Mouse (Mus musculus): ENCODE results near the gene Leng9. TPM values are rescaled to one million over a fixed set of nuclear protein-coding genes. Genes with fewer than 3 reads are reported as not detected.

Leng9 gene
- 1.9 and 2.0 TPM in 2 replicates for polyA plus RNA-seq (2012; rRNA removed)

DNA sequence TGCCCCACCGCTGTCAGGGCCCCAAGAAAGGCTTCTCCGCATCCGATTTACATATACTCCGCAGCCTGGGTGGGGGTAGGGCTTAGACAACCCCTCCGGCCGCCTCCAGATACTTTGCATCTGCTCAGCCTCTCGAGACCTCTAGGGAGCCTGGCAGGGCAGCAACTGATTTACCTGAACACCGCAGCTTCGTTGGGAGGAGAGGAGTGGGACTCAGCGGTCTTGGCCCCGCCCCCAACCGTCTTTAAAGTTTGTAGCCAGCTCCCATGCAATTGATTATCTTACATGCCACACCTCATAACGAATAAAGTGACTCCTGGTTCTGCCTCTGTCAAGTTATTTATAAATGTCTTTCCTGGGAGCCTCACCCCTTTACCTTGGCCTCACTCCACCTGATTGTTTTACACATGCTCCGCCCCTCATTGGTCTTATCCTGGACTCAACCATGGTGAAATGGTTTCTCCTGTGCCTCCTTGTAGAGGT is at the start of gene Leng9:
Gene Leng9 (minus strand): TSS at position 316 of the 483 bp plus-strand sequence.

DNA sequence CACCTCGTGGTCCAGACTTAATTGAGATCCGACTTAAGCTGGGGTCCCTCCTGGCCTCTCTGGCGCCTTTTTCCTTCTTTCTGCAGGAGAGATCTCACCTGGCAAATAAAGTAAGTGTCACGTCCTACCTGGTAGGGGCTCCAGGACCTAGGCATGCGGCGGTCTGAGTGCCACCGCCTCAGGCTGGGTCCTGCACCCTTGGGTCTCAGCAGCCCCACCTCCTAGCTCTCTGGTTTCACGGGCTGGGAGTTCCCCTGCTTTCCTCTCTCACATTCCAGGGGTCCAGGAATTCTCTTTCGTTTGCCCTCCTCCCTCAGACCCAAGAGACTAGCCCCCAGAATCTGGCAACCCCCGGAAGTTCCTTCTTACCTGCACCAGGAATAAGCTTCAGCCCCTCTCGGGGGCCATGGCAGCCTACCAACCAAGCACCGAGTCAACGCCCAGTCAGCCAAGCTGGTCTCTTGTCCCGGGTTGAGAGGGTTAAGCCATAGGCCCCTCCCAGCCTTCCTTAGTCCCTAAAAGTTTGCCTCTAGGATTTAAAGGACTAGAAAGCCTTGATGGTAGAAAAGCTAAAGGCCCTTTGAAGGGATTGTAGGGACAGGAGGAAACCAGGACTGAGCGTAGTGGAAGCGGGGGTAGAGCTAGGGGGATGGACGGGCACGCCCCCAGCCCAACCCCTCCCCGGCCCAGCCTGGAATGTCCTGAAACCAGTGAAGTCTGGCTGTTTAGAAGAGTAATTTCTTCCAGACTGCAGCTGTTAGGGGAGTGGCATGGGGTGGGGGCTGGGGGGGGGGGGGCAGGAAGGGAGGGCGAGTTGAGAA is 14.1 kb upstream of the Leng9 start, which contains the start of gene Cdc42ep5:
Gene Cdc42ep5 (minus strand): TSS at position 771 of the 821 bp plus-strand sequence.

DNA sequence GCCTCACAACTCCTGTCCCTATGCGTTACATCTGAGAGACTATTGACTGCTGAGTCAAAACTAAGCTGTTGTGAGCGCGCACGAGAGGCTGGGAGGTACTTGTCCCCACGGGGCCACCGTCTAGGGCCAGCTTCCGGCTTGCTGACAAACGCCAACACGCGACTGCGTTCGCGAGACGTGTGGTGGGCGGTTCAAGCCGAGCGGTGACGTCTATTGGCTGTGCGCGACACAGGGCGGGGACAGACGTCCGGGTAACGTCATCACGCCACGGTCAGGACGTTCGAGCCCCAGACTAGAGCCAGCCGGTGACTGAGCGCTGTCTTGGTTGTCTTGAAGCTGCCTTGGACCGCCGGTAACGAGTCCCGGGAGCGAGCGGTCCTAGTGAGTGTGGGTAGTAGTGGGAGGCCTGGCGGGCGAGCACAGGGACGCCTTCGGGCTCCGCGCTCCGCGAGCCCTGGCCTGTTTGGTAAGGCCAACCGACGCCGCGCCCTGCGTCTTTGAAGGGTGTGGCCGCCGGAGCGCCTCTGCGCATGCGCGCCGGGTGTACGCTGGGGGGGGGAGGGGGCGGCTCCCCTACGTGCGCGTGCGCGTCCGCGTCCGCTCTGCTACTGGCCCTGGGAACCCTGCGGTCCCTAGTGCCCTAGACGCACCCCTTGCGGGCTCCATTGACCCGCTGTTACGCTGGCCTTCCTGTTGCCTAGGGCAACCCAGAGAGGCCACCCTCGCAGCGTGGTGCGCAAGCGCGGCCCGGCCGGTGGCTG is 13.2 kb downstream of the Leng9 start, which contains the start of gene Leng8:
Gene Leng8 (plus strand): TSS at position 269 of the 761 bp plus-strand sequence.

DNA sequence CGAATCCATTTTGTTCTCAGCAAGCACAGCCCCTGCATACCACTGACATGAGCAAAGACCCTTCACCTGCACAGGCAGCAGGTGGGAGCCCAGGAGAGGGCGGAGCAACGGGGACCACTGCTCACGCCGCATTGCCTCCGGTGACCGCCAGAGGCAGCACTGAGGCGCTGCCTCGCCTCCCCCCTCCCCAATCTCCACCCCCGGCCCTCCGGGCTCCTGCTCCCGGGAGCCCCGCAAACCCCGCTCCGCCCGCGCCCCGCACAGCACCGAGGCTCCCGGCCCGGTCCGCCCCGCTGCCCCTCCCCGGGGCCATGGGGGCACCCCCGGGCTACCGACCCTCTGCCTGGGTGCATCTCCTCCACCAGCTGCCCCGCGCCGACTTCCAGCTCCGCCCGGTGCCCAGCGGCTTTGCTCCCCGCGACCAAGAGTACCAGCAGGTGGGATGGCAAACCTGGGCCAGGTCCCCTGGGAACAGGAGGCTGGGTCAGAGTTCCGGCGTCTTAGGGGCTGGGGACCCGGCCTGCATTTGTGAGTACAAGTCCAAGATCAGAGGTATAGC is 30.8 kb downstream of the Leng9 start, which contains the start of gene Ttyh1:
Gene Ttyh1 (plus strand): TSS at position 65 of the 559 bp plus-strand sequence.

Other genes starting within 250 kb of the Leng9 start
- gene Lilra6, start 234.9 kb downstream of the Leng9 start, polyA plus RNA-seq (2012; rRNA removed): 0.02 TPM in 1 of 2 replicates, not detected in the other
- gene Lair1, start 87.2 kb downstream of the Leng9 start, polyA plus RNA-seq (2012; rRNA removed): 0.92 and 1.3 TPM in 2 replicates
- gene Ttyh1, start 31.0 kb downstream of the Leng9 start, polyA plus RNA-seq (2012; rRNA removed): 77.1 and 112 TPM in 2 replicates
- 193 and 308 TPM in 2 replicates for gene Leng8, start 13.3 kb downstream of the Leng9 start, polyA plus RNA-seq (2012; rRNA removed)
- 16.1 and 27.1 TPM in 2 replicates for gene Cdc42ep5, start 14.5 kb upstream of the Leng9 start, polyA plus RNA-seq (2012; rRNA removed)
- gene Lilra5, start 87.4 kb upstream of the Leng9 start, polyA plus RNA-seq (2012; rRNA removed): not detected in 2 replicates
- not detected in 2 replicates for gene Ncr1, start 187.3 kb upstream of the Leng9 start, polyA plus RNA-seq (2012; rRNA removed)
- 0.22 and 0.39 TPM in 2 replicates for gene Gp6, start 247.4 kb upstream of the Leng9 start, polyA plus RNA-seq (2012; rRNA removed)